Mouse (Mus musculus): ENCODE results near the gene Prg3. TPM values are rescaled to one million over a fixed set of nuclear protein-coding genes. Genes with fewer than 3 reads are reported as not detected.
A peak's percentile ranks its signal among the peaks of the same experiment; 100 is the strongest.

Gene Prg3
- polyA plus RNA-seq, 1 experiment from 2014 or later, result not detected

DNA sequence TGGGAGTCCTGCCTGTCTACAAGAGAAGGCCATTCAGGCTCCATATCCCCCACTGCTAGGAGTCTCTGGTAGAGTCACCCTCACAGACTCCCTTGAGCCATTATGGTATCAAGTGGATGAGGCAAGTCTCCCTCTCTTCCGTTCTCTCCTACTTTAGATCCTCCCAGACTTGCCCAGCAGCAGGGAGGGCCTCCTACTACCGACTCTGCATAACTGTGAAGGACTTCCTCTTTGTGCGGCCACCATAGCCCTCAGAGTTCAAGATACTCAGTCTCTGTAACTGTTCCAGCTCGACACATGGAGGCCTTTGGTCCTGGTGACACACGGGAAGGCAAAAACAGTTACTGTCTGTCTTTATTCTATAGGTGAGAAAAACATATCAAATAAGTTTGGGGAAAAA lies 39.3 kb downstream of the Prg3 start:
- Histone ChIP-seq H3K4me1 (replicated peaks) (no peaks in the 10 kb centered on the region), H3K9ac (replicated peaks) (no peak overlapping the region), H3K9me3 (no peaks in the 10 kb centered on the region), H3K27ac (no peak overlapping the region), H3K4me2 (replicated peaks) (no peak overlapping the region), H3K36me3 (no peaks in the 10 kb centered on the region), H3K4me3 (replicated peaks) (no peak overlapping the region), H3K27me3 (no peaks in the 10 kb centered on the region)
- no peak for ATAC-seq
- WGBS, result 78% methylated on average over 5 of the region's 5 CpGs

DNA sequence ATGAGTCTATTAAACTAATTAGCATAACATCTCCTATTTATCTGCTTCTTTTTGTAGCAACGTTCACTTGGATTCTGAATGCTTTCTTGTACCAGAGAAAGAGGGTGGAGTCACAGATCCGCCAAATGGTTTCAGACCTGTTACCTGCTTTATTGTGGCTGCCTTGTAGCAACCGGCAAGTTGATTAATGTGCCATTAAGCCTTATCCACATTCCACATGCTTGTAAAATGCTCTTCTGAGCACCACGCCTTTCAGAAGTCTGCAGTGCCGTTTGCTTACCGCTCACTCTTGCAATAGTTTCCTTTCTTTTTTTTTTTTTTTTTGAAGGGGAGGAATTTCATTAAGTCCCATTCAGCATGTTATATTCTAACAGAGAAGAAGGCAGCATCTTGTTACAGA lies 41.9 kb downstream of the Prg3 start:
- 71% methylated on average over 6 of the region's 6 CpGs for WGBS
- no peaks in the 10 kb centered on the region for H3K9me3 ChIP-seq
- no peaks in the 10 kb centered on the region for H3K4me1 ChIP-seq (replicated peaks)
- no peak for ATAC-seq
- no peak overlapping the region for H3K9ac ChIP-seq (replicated peaks)
- H3K27ac ChIP-seq, result no peak overlapping the region
- H3K36me3 ChIP-seq, result no peaks in the 10 kb centered on the region
- H3K4me3 ChIP-seq (replicated peaks), result no peak overlapping the region
- no peaks in the 10 kb centered on the region for H3K27me3 ChIP-seq
- no peak overlapping the region for H3K4me2 ChIP-seq (replicated peaks)

DNA sequence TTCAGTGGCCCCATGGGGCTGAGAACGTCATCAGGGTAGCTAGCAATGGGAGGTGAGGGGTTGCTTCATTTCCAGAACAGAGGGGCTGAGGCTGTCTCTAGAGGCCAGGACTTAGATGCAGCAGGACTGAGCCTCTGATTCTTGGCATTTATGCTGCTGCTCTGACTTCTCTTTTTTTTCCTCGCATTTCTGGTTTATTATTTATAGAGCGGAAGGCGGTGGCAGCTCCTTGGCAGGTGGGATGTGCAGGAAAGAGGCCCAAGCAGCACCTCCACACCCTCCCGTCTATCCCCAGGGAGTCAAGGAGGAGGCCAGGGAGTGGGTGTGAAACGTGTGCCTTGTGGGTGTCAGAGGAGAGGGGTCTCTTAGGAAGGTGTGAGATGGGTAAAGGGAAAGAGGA lies 43.0 kb downstream of the Prg3 start:
- no peaks in the 10 kb centered on the region for H3K36me3 ChIP-seq
- WGBS, result 70% methylated on average over 6 of the region's 6 CpGs
- no peak overlapping the region for H3K4me3 ChIP-seq (replicated peaks)
- no peak overlapping the region for H3K27ac ChIP-seq
- no peaks in the 10 kb centered on the region for H3K9me3 ChIP-seq
- ATAC-seq, result no peak
- no peaks in the 10 kb centered on the region for H3K27me3 ChIP-seq
- H3K9ac ChIP-seq (replicated peaks), result no peak overlapping the region
- H3K4me2 ChIP-seq (replicated peaks), result no peak overlapping the region
- peaks cover 6% of the 10 kb centered on the region for H3K4me1 ChIP-seq (replicated peaks)

DNA sequence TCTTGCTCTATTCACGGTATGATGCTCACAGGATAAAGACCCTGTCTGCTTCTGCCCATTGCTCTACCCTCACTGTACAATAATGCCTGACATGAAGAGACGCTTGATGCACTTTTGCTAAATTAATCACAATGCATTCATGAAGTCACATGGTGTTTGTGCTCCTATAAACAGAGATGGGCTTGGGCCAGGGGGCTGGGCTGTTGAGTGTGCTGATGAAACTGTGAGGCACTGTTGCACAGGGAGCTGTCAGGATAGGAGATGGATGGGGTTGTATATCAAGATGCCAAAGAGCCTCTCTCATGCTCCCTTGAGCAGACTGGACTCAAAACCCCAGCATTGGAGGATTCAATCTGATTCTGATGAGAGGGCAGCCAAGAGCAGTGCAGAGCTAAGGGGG lies 45.1 kb downstream of the Prg3 start:
- WGBS, result 84% methylated on average over 2 of the region's 2 CpGs
- Histone ChIP-seq H3K4me1 (replicated peaks) (peaks cover 18% of the 10 kb centered on the region), H3K9ac (replicated peaks) (no peak overlapping the region), H3K4me2 (replicated peaks) (no peak overlapping the region), H3K9me3 (no peaks in the 10 kb centered on the region), H3K27ac (no peak overlapping the region), H3K36me3 (no peaks in the 10 kb centered on the region), H3K4me3 (replicated peaks) (no peak overlapping the region), H3K27me3 (no peaks in the 10 kb centered on the region)
- ATAC-seq, result no peak

DNA sequence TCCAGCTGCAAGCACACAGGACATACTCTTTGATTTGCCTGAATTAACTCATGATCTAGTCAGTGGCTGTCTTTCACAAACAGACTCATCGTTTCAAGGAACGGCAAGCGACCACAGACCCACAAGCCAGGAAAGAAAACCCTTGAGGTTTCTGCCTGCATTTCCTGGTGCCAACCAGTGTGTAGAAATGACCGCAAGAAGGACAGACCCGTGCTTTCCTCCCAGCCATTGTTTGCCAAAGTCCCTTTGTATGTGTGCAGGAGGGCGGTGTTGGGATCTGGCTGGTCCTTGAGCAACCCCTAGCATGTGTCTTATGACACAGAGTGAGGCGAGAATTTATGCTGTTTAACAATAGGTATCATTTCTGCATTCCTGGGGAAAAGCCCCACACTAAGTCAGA lies 46.2 kb downstream of the Prg3 start:
- no peak overlapping the region for H3K4me3 ChIP-seq (replicated peaks)
- H3K9me3 ChIP-seq, result no peaks in the 10 kb centered on the region
- no peak for ATAC-seq
- peaks cover 27% of the 10 kb centered on the region for H3K4me1 ChIP-seq (replicated peaks)
- H3K36me3 ChIP-seq, result peaks cover under 1% of the 10 kb centered on the region; the same call in 1 of the 2 replicates
- H3K4me2 ChIP-seq (replicated peaks), result no peak overlapping the region
- H3K27ac ChIP-seq, result no peak overlapping the region
- H3K9ac ChIP-seq (replicated peaks), result no peak overlapping the region
- 86% methylated on average over 7 of the region's 7 CpGs for WGBS
- no peaks in the 10 kb centered on the region for H3K27me3 ChIP-seq

DNA sequence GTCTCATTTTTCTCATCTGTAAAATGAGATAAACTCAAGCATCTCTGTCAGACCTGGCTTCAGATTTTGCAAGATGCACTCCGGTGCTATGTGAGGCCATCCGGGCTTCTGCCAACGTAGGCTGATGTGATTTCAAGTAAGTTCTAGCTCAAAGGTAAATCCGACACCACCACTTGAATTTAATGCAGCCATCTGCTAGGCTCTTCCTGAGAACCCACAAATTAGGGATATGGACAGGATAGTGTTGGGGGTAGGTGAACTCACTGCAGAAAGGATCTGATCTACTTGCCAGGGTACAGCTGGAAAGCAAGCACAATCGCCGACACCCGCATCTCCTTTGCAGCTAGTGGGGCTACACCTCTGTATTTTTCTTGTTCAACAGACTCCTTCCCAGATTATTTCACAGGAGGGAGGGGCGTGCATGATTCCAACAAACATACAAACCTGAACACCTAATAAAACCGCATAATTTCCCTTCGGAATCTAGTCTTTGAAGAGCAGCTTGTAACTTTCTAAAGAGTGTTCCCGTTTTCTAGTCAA lies 48.6 kb downstream of the Prg3 start:
- H3K36me3 ChIP-seq, result peaks cover 24% of the 10 kb centered on the region
- H3K4me2 ChIP-seq (replicated peaks), result peak overlapping the region; percentile 66
- H3K4me3 ChIP-seq (replicated peaks), result peak overlapping the region; percentile 89
- H3K4me1 ChIP-seq (replicated peaks), result peaks cover 30% of the 10 kb centered on the region
- H3K27me3 ChIP-seq, result no peaks in the 10 kb centered on the region
- 7% methylated on average over 11 of the region's 11 CpGs for WGBS
- ATAC-seq, result peak; percentile 63
- H3K27ac ChIP-seq, result peak overlapping the region; percentile 79; the same call in 1 of the 2 replicates
- H3K9ac ChIP-seq (replicated peaks), result peak overlapping the region; percentile 90
- H3K9me3 ChIP-seq, result no peaks in the 10 kb centered on the region

DNA sequence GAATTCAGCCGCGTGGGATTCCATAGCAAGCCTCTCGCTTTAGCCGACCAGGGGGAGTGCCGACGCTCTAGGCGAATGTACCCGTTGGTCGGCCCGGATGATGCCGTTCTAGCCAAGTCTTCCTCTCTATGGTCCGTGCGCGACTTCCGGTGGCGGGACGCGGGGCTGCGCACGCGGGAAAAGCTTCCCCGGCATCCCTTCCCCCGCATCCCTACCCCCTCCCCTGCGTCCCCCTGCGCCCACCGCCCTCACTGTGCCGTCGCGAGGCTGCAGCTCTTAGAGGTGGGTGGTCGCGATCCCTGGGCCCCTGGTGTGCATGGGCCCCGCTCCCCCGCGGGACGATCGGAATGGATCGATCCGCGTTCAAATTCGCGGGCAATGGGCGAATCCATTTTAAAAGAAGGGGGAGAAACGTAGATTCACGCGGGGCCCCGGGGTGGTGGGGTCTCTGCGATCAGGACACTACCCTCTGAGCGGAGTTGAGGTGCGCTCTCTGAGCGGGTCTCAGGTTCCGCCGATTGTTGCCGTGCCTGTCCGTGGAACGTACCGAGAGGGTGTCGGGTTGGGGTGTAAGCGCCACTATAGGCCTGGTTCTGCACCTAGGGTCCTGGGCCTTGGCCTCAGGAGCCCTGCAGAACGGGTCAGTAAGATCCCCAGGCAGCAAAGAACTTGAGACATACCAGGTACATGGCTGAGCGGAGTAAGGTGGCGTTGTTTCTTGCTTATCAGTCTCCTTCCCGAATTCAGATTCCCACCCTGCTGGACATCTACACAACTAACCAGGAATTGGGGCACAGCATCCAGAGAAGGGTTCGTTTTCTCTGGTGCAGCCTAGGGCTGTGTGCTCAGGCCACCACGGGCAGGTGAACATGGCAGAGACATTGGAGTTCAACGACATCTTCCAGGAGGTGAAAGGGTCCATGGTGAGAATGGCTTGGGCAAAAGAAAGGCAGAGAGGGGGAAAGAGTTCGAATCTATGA lies 49.3 kb downstream of the Prg3 start, which contains the start of the genes Ssrp1 and P2rx3:
Ssrp1 (plus strand) TSS at position 188 of the 980 bp plus-strand sequence.
P2rx3 (minus strand) TSS at position 416 of the 980 bp plus-strand sequence.
- H3K9ac ChIP-seq (replicated peaks), result peak within 1 kb of the TSS; percentile 90
- ATAC-seq, result peak; percentile 96
- H3K9me3 ChIP-seq, result no peaks in the 10 kb centered on the region
- H3K4me1 ChIP-seq (replicated peaks), result peaks cover 30% of the 10 kb centered on the region
- H3K36me3 ChIP-seq, result peaks cover 32% of the 10 kb centered on the region
- 1% methylated on average over 66 of the region's 66 CpGs for WGBS
- H3K27me3 ChIP-seq, result no peaks in the 10 kb centered on the region
- peak within 1 kb of the TSS; percentile 79 for H3K27ac ChIP-seq
- H3K4me2 ChIP-seq (replicated peaks), result peak within 1 kb of the TSS; percentile 66
- peak within 1 kb of the TSS; percentile 89 for H3K4me3 ChIP-seq (replicated peaks)

DNA sequence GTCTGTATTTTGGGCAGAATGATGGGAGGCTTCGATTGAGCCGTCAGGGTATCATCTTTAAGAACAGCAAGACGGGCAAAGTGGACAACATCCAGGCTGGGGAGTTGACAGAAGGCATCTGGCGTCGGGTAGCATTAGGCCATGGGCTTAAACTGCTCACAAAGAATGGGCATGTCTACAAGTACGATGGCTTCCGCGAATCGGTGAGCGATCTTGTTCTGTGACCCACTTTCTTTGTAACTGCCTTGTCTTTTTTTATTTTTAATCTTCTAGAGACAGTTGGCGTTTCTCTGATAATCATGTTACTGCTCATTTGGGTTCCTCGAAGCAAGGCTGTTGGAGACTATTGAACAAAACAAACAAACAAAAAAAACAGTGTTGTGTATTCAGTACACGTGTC lies 50.3 kb downstream of the Prg3 start:
- Histone ChIP-seq H3K4me3 (replicated peaks) (peak overlapping the region; percentile 89), H3K36me3 (peaks cover 42% of the 10 kb centered on the region), H3K4me2 (replicated peaks) (peak overlapping the region; percentile 66), H3K4me1 (replicated peaks) (peaks cover 30% of the 10 kb centered on the region), H3K9ac (replicated peaks) (peak overlapping the region; percentile 90), H3K27ac (no peak overlapping the region), H3K27me3 (no peaks in the 10 kb centered on the region), H3K9me3 (no peaks in the 10 kb centered on the region)
- ATAC-seq, result no peak
- WGBS, result 80% methylated on average over 13 of the region's 13 CpGs

Other genes with a start within 250 kb of the Prg3 start
- 7.9 and 8.1 TPM in 2 replicates for gene Gm19426, start 244.6 kb upstream of the Prg3 start, polyA plus RNA-seq (2015; fragmentation: Nextera tagmentation; extraction: Ambion mirVana)
- gene Serping1, start 212.8 kb upstream of the Prg3 start, polyA plus RNA-seq (2015; fragmentation: Nextera tagmentation; extraction: Ambion mirVana), result 32.6 and 33.1 TPM in 2 replicates
- 15.6 and 16.6 TPM in 2 replicates for gene Ube2l6, start 189.4 kb upstream of the Prg3 start, polyA plus RNA-seq (2015; fragmentation: Nextera tagmentation; extraction: Ambion mirVana)
- not detected in 2 replicates for gene Smtnl1, start 165.6 kb upstream of the Prg3 start, polyA plus RNA-seq (2015; fragmentation: Nextera tagmentation; extraction: Ambion mirVana)
- gene Timm10, start 161.2 kb upstream of the Prg3 start, polyA plus RNA-seq (2015; fragmentation: Nextera tagmentation; extraction: Ambion mirVana), result 53.6 and 54.5 TPM in 2 replicates
- gene Slc43a1, start 149.4 kb upstream of the Prg3 start, polyA plus RNA-seq (2015; fragmentation: Nextera tagmentation; extraction: Ambion mirVana), result 2.6 and 3.3 TPM in 2 replicates
- 2.2 and 3.6 TPM in 2 replicates for gene Rtn4rl2, start 101.5 kb upstream of the Prg3 start, polyA plus RNA-seq (2015; fragmentation: Nextera tagmentation; extraction: Ambion mirVana)
- 4.8 and 5.4 TPM in 2 replicates for gene Slc43a3, start 51.6 kb upstream of the Prg3 start, polyA plus RNA-seq (2015; fragmentation: Nextera tagmentation; extraction: Ambion mirVana)
- 0.19 and 0.49 TPM in 2 replicates for gene Prg2, start 7.8 kb upstream of the Prg3 start, polyA plus RNA-seq (2015; fragmentation: Nextera tagmentation; extraction: Ambion mirVana)
- 221 and 223 TPM in 2 replicates for gene Ssrp1, start 49.0 kb downstream of the Prg3 start, polyA plus RNA-seq (2015; fragmentation: Nextera tagmentation; extraction: Ambion mirVana)
- gene P2rx3, start 49.2 kb downstream of the Prg3 start, polyA plus RNA-seq (2015; fragmentation: Nextera tagmentation; extraction: Ambion mirVana), result 2.5 and 3.0 TPM in 2 replicates
- gene Tnks1bp1, start 59.8 kb downstream of the Prg3 start, polyA plus RNA-seq (2015; fragmentation: Nextera tagmentation; extraction: Ambion mirVana), result 27.1 and 30.9 TPM in 2 replicates
- gene Aplnr, start 148.0 kb downstream of the Prg3 start, polyA plus RNA-seq (2015; fragmentation: Nextera tagmentation; extraction: Ambion mirVana), result 20.1 and 21.0 TPM in 2 replicates
- gene Lrrc55, start 209.0 kb downstream of the Prg3 start, polyA plus RNA-seq (2015; fragmentation: Nextera tagmentation; extraction: Ambion mirVana), result 7.0 and 7.6 TPM in 2 replicates